Mouse (Mus musculus): Measurements from ENCODE around the gene Pparg. TPM values are rescaled to one million over a fixed set of nuclear protein-coding genes. Genes with fewer than 3 reads are reported as not detected.

Pparg gene
- polyA plus RNA-seq, 1 experiment: 11.9 TPM

- Histone ChIP-seq H3K4me3 (replicated peaks; ENCODE audit: control insufficient read depth, low read depth, low read length) (no peak overlapping the region), H3K27ac (ENCODE audit: control insufficient read depth, insufficient read depth, low read depth, low read length, poor library complexity) (no peak overlapping the region), H3K4me1 (ENCODE audit: control insufficient read depth, insufficient read depth, low read length) (no peaks in the 10 kb centered on the region)
- no peak for TF ChIP-seq CTCF (IDR thresholded peaks at IDR 0.05; ENCODE audit: control insufficient read depth, insufficient read depth, low read length)
- no peak for TF ChIP-seq POLR2A (IDR thresholded peaks at IDR 0.05; ENCODE audit: borderline replicate concordance, control insufficient read depth, low read depth, low read length)
- WGBS: 39% methylated on average over 5 of the region's 5 CpGs
Measured at GRCm38 (mm10) chr6:115374871-115375852, 14.4 kb downstream of the Pparg start.

GRCm38 (mm10) chr6:115380596-115380995 lies 19.8 kb downstream of the Pparg start:
- no peak for TF ChIP-seq CTCF (IDR thresholded peaks at IDR 0.05; ENCODE audit: control insufficient read depth, insufficient read depth, low read length)
- TF ChIP-seq POLR2A (IDR thresholded peaks at IDR 0.05; ENCODE audit: borderline replicate concordance, control insufficient read depth, low read depth, low read length): no peak
- Histone ChIP-seq H3K4me1 (ENCODE audit: control insufficient read depth, insufficient read depth, low read length) (no peaks in the 10 kb centered on the region), H3K27ac (ENCODE audit: control insufficient read depth, insufficient read depth, low read depth, low read length, poor library complexity) (no peak overlapping the region), H3K4me3 (replicated peaks; ENCODE audit: control insufficient read depth, low read depth, low read length) (no peak overlapping the region)
- WGBS: 23% methylated on average over 5 of the region's 5 CpGs

GRCm38 (mm10) chr6:115382712-115383111 lies 22.0 kb downstream of the Pparg start:
- H3K4me1 ChIP-seq (ENCODE audit: control insufficient read depth, insufficient read depth, low read length): no peaks in the 10 kb centered on the region
- 55% methylated on average over 5 of the region's 5 CpGs for WGBS

GRCm38 (mm10) chr6:115389945-115390540 lies 29.3 kb downstream of the Pparg start:
- Histone ChIP-seq H3K4me3 (replicated peaks; ENCODE audit: control insufficient read depth, low read depth, low read length) (no peak overlapping the region), H3K4me1 (ENCODE audit: control insufficient read depth, insufficient read depth, low read length) (no peaks in the 10 kb centered on the region), H3K27ac (ENCODE audit: control insufficient read depth, insufficient read depth, low read depth, low read length, poor library complexity) (no peak overlapping the region)
- TF ChIP-seq CTCF (IDR thresholded peaks at IDR 0.05; ENCODE audit: control insufficient read depth, insufficient read depth, low read length) (no peak), POLR2A (IDR thresholded peaks at IDR 0.05; ENCODE audit: borderline replicate concordance, control insufficient read depth, low read depth, low read length) (no peak)
- WGBS: 77% methylated on average over 4 of the region's 4 CpGs

More at GRCm38 (mm10) chr6:115382712-115383111, 22.0 kb downstream of the Pparg start:
- Histone ChIP-seq H3K27ac (ENCODE audit: control insufficient read depth, insufficient read depth, low read depth, low read length, poor library complexity) (no peak overlapping the region), H3K4me3 (replicated peaks; ENCODE audit: control insufficient read depth, low read depth, low read length) (no peak overlapping the region)
- TF ChIP-seq POLR2A (IDR thresholded peaks at IDR 0.05; ENCODE audit: borderline replicate concordance, control insufficient read depth, low read depth, low read length) (no peak), CTCF (IDR thresholded peaks at IDR 0.05; ENCODE audit: control insufficient read depth, insufficient read depth, low read length) (no peak)

GRCm38 (mm10) chr6:115396911-115397310 lies 36.2 kb downstream of the Pparg start:
- no peak for TF ChIP-seq CTCF (IDR thresholded peaks at IDR 0.05; ENCODE audit: control insufficient read depth, insufficient read depth, low read length)
- Histone ChIP-seq H3K4me1 (ENCODE audit: control insufficient read depth, insufficient read depth, low read length) (no peaks in the 10 kb centered on the region), H3K27ac (ENCODE audit: control insufficient read depth, insufficient read depth, low read depth, low read length, poor library complexity) (no peak overlapping the region), H3K4me3 (replicated peaks; ENCODE audit: control insufficient read depth, low read depth, low read length) (no peak overlapping the region)
- 49% methylated on average over 3 of the region's 3 CpGs for WGBS

- TF ChIP-seq POLR2A (IDR thresholded peaks at IDR 0.05; ENCODE audit: borderline replicate concordance, control insufficient read depth, low read depth, low read length): no peak
- TF ChIP-seq CTCF (IDR thresholded peaks at IDR 0.05; ENCODE audit: control insufficient read depth, insufficient read depth, low read length): no peak
- no peak overlapping the region for H3K27ac ChIP-seq (ENCODE audit: control insufficient read depth, insufficient read depth, low read depth, low read length, poor library complexity)
- no peaks in the 10 kb centered on the region for H3K4me1 ChIP-seq (ENCODE audit: control insufficient read depth, insufficient read depth, low read length)
- H3K4me3 ChIP-seq (replicated peaks; ENCODE audit: control insufficient read depth, low read depth, low read length): no peak overlapping the region
- WGBS: 79% methylated on average over 2 of the region's 2 CpGs
Measured at GRCm38 (mm10) chr6:115404354-115404753, 43.6 kb downstream of the Pparg start.

DNA sequence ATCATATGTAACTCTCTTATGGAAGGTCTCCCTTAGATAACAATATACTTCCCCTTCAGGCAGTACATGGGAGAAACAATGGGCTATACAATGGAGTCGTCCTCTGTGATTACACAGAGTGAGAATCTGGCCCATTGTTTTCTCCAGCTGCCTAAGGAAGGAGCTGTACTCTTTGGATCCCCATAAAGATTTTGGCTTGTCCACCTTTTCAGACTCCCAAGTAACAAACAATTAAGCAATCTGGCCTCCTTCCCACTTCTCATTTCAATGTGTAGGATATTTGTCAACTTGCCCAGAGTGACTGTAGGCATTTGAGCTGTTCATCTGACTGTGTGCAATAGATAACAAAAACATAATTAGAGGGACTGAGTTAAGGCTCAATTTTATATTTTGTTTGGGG lies 50.7 kb downstream of the Pparg start:
- TF ChIP-seq POLR2A (IDR thresholded peaks at IDR 0.05; ENCODE audit: borderline replicate concordance, control insufficient read depth, low read depth, low read length) (no peak), CTCF (IDR thresholded peaks at IDR 0.05; ENCODE audit: control insufficient read depth, insufficient read depth, low read length) (no peak)
- no peak overlapping the region for H3K4me3 ChIP-seq (replicated peaks; ENCODE audit: control insufficient read depth, low read depth, low read length)
- WGBS: 65% methylated on average over 1 of the region's 1 CpGs
- H3K4me1 ChIP-seq (ENCODE audit: control insufficient read depth, insufficient read depth, low read length): no peaks in the 10 kb centered on the region
- H3K27ac ChIP-seq (ENCODE audit: control insufficient read depth, insufficient read depth, low read depth, low read length, poor library complexity): no peak overlapping the region

GRCm38 (mm10) chr6:115418171-115418570 lies 57.4 kb downstream of the Pparg start:
- Histone ChIP-seq H3K4me3 (replicated peaks; ENCODE audit: control insufficient read depth, low read depth, low read length) (no peak overlapping the region), H3K4me1 (ENCODE audit: control insufficient read depth, insufficient read depth, low read length) (peaks cover 2% of the 10 kb centered on the region), H3K27ac (ENCODE audit: control insufficient read depth, insufficient read depth, low read depth, low read length, poor library complexity) (no peak overlapping the region)
- WGBS: 79% methylated on average over 3 of the region's 3 CpGs
- TF ChIP-seq CTCF (IDR thresholded peaks at IDR 0.05; ENCODE audit: control insufficient read depth, insufficient read depth, low read length) (no peak), POLR2A (IDR thresholded peaks at IDR 0.05; ENCODE audit: borderline replicate concordance, control insufficient read depth, low read depth, low read length) (no peak)

Measured in bone marrow, adult 2 months (tissue).